Mouse (Mus musculus) bone marrow, adult 2 months (tissue): ENCODE results near the gene Glb1l.

Source experiments
- CTCF ChIP-seq: fragments of 200-500 bp; IDR thresholded peaks from 2 replicates; pipeline ENCODE4 v1.5.1; 2011; ENCODE audit warnings: low read length, control low read depth; ENCODE audit not compliant: control insufficient read depth, insufficient read depth
- POLR2A ChIP-seq: fragments of 200-500 bp; IDR thresholded peaks from 2 replicates; pipeline ENCODE4 v1.6.1; 2011; ENCODE audit warnings: low read depth, mild to moderate bottlenecking, control low read depth, low read length, borderline replicate concordance; ENCODE audit not compliant: control insufficient read depth

DNA sequence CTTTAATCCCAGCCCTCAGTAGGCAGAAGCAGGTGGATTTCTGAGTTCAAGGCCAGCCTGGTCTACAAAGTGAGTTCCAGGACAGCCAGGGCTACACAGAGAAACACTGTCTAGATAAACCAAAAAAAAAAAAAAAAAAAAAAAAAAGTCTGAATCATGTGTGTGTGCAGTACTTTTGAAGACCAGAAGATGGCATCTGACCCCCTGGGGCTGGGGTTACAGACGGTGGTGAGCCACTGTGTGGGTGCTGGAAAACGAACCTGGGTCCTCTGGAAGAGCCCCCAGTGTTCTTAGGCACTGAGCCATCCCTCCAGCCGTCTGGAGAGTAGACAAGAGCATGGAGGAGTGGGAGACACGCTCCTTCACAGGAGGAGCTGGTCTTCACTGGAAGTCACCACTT lies 28.5 kb downstream of the Glb1l start:
- no peak for TF ChIP-seq POLR2A
- TF ChIP-seq CTCF: no peak; the same call in 1 of the 2 replicates
